8 mouse cellular contexts compared by ENCODE assay signal in the genomic region with DNA sequence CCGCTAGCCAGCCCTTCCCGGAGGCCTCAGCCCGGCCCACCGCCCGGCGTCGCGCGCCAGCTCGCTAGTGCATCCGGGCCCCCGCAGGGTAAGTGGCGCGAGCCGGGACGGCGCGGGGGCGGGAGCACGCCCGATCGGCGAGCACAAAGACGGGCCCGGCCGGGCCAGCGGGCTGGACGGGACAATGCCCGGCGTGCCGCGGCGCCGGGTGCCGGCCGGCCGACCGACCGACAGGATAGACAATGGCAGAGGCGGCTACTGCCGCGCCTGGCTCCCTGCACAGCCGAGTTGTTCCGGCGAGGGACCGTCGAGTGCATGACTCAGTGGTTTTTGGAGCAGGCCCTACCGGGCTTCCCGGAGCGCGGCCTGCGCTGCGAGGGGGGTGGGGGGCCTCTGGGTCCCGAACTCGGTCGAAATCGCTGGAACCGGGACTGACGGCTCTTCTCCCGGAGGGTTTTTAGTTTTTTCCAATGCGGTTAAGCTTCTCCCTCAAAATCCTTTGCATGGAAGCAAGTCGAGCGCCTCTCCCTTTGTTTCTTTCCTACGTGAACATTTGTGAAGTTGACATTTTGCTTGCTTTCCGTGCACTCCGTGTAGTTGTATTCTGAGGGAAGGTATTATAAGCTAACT. TPM values are rescaled to one million over a fixed set of nuclear protein-coding genes. Genes with fewer than 3 reads are reported as not detected.
DNase-seq lines count a peak whose midpoint lies in the region; ATAC-seq and TF ChIP-seq lines count a peak whose summit lies in the region.

No protein-coding gene starts in this region.

- peaks cover 18% of the 10 kb centered on the region for H3K36me3 ChIP-seq in G1E (replicated peaks)
- peaks cover 8% of the 10 kb centered on the region; the same call in 1 of the 2 replicates for H3K36me3 ChIP-seq in lung, embryonic 16.5 days (ENCODE audit: control insufficient read depth, insufficient read depth, low read length)

- ATAC-seq in G1E (ENCODE audit: extremely low read depth, insufficient number of reproducible peaks, low FRiP score, poor library complexity, severe bottlenecking), result no peak; the same call in 1 of the 2 replicates
- peak; percentile 59 for ATAC-seq in lung, embryonic 16.5 days (ENCODE audit: low read depth)

- peak; percentile 65 for DNase-seq in G1E (ENCODE audit: low spot score)
- DNase-seq in c-Kit-positive CD71-positive TER-119-negative erythroid progenitor cells, embryonic 14.5 days (ENCODE audit: low read depth), result peak; percentile 40
- DNase-seq in forelimb bud, embryonic 11.5 days (ENCODE audit: low read depth, low spot score), result peak; percentile 55
- DNase-seq in heart, postnatal 4 days, result peak; percentile 79
- DNase-seq in layer of hippocampus, adult 9-11 months, result peak; percentile 57
- DNase-seq in ovary, postnatal 14 days (ENCODE audit: low spot score), result peak; percentile 51
- DNase-seq in thymus, postnatal 36 days, result peak; percentile 73 to 79

- TF ChIP-seq CTCF in G1E (IDR thresholded peaks at IDR 0.05; ENCODE audit: low read depth, low read length), result no peak

- 0% methylated on average over 64 of the region's 66 CpGs for WGBS in lung, embryonic 16.5 days

- H3K27ac ChIP-seq in lung, embryonic 16.5 days (ENCODE audit: low read length), result peak overlapping the region; percentile 100

- peaks cover 28% of the 10 kb centered on the region for H3K4me1 ChIP-seq in G1E (ENCODE audit: insufficient read depth, low read depth, low read length)
- H3K4me1 ChIP-seq in lung, embryonic 16.5 days (replicated peaks; ENCODE audit: control insufficient read depth, insufficient read depth, low read length), result peaks cover 7% of the 10 kb centered on the region

- H3K4me2 ChIP-seq in lung, embryonic 16.5 days (ENCODE audit: low read depth, low read length), result peak overlapping the region; percentile 46

- no peaks in the 10 kb centered on the region for H3K27me3 ChIP-seq in G1E (ENCODE audit: insufficient read depth, low read length)
- H3K27me3 ChIP-seq in lung, embryonic 16.5 days (ENCODE audit: control insufficient read depth, insufficient read depth, low read depth, low read length), result no peaks in the 10 kb centered on the region

- no peaks in the 10 kb centered on the region for H3K9me3 ChIP-seq in G1E (replicated peaks)
- H3K9me3 ChIP-seq in lung, embryonic 16.5 days (ENCODE audit: control insufficient read depth, low read length), result no peaks in the 10 kb centered on the region

- peak overlapping the region; percentile 99 for H3K9ac ChIP-seq in lung, embryonic 16.5 days (ENCODE audit: low read length)

- peak overlapping the region; percentile 86 for H3K4me3 ChIP-seq in G1E (ENCODE audit: low read depth, low read length)
- H3K4me3 ChIP-seq in lung, embryonic 16.5 days (ENCODE audit: low read length), result peak overlapping the region; percentile 97

RNA-seq across cellular contexts. Expression of a gene that starts 0.7 kb away (rescaled TPM):
- total RNA-seq in G1E (2014; fragmentation: Nextera tagmentation) (88.6 and 102 TPM in 2 replicates), G1E (2017) (53.6 and 66.8 TPM in 2 replicates)
- 9.5 and 13.9 TPM in 2 replicates for polyA plus RNA-seq in G1E (2012)
- 10 to 100 TPM; 93.1 to 99.6 TPM for total RNA-seq in heart, postnatal 4 days (2021)
- polyA plus RNA-seq in lung, embryonic 16.5 days (2015; fragmentation: Nextera tagmentation; extraction: Ambion mirVana), result 64.9 and 68.0 TPM in 2 replicates
